Mouse (Mus musculus) megakaryocyte, embryonic 14.5 days (primary cell): ENCODE measurements around the gene Krt18. TPM values are rescaled to one million over a fixed set of nuclear protein-coding genes. Genes with fewer than 3 reads are reported as not detected.
"Not testable (repeated sequence)": the region's sequence is repeated elsewhere in the genome, so short reads cannot be mapped to it uniquely, and the experiment has no call there.

Source experiments
- H3K27me3 ChIP-seq: replicated peaks from 2 replicates; pipeline ENCODE3; 2012; ENCODE audit warnings: inconsistent platforms
- H3K36me3 ChIP-seq: replicated peaks from 2 replicates; pipeline ENCODE3; 2012; ENCODE audit warnings: low read length, inconsistent platforms, mixed read lengths
- H3K4me1 ChIP-seq: 2 replicates; pipeline ENCODE4 v1.6.1; 2012; ENCODE audit warnings: inconsistent platforms
- H3K4me3 ChIP-seq: replicated peaks from 2 replicates; pipeline ENCODE3; 2012; ENCODE audit warnings: moderate library complexity, mild to moderate bottlenecking, inconsistent platforms
- H3K9me3 ChIP-seq: 2 replicates; pipeline ENCODE4 v1.6.1; 2012; ENCODE audit warnings: inconsistent platforms
- FLI1 ChIP-seq: IDR thresholded peaks from 2 replicates; pipeline ENCODE4 v1.6.1; 2012; ENCODE audit warnings: low read length, inconsistent platforms, mixed read lengths
- GATA1 ChIP-seq: IDR thresholded peaks from 3 replicates; pipeline ENCODE4 v1.6.1; 2012; ENCODE audit warnings: mixed read lengths, low read length, inconsistent platforms, borderline replicate concordance
- polyA plus RNA-seq: library from polyadenylated mRNA; stranded (reverse); fragments of >175 nt; gene quantifications from 2 replicates; pipeline ENCODE4 v1.2.3, GENCODE M21; 2012; ENCODE audit warnings: low replicate concordance; ENCODE audit not compliant: insufficient read depth

Krt18 gene
- polyA plus RNA-seq, result 0.06 TPM in 1 of 2 replicates, not detected in the other

- TF ChIP-seq FLI1 (no peak), GATA1 (no peak)
- H3K4me1 ChIP-seq, result peaks cover 15% of the 10 kb centered on the region
- H3K27me3 ChIP-seq, result peaks cover 85% of the 10 kb centered on the region
- no peaks in the 10 kb centered on the region for H3K36me3 ChIP-seq
- H3K9me3 ChIP-seq, result no peaks in the 10 kb centered on the region
- peak within 1 kb of the TSS; percentile 19 for H3K4me3 ChIP-seq
These were observed at the start of gene Krt18 for GRCm38 (mm10) chr15:102028040-102028439. Krt18 (plus strand) TSS chr15:102028180.

- TF ChIP-seq FLI1 (no peak), GATA1 (no peak)
- no peaks in the 10 kb centered on the region for H3K36me3 ChIP-seq
- peaks cover 61% of the 10 kb centered on the region for H3K4me1 ChIP-seq
- H3K4me3 ChIP-seq, result no peak overlapping the region
- no peaks in the 10 kb centered on the region for H3K9me3 ChIP-seq
- peaks cover 7% of the 10 kb centered on the region for H3K27me3 ChIP-seq
These were observed 47.1 kb upstream of the Krt18 start for GRCm38 (mm10) chr15:101980849-101981248.

- Histone ChIP-seq H3K9me3 (no peaks in the 10 kb centered on the region), H3K4me3 (peak overlapping the region; percentile 89)
- TF ChIP-seq GATA1 (no peak), FLI1 (no peak)
These were observed 44.5 kb upstream of the Krt18 start for GRCm38 (mm10) chr15:101983315-101983948.

GRCm38 (mm10) chr15:101983949-101984601, 43.9 kb upstream of the Krt18 start:
- H3K4me3 ChIP-seq, result peak overlapping the region; percentile 89
- TF ChIP-seq FLI1, result peak; percentile 41; the same call in 1 of the 2 replicates
- no peak for TF ChIP-seq GATA1
- H3K4me1 ChIP-seq, result peaks cover 39% of the 10 kb centered on the region
- no peaks in the 10 kb centered on the region for H3K36me3 ChIP-seq
- H3K9me3 ChIP-seq, result no peaks in the 10 kb centered on the region
- H3K27me3 ChIP-seq, result peaks cover 16% of the 10 kb centered on the region

More at GRCm38 (mm10) chr15:101983315-101983948, 44.5 kb upstream of the Krt18 start:
- Histone ChIP-seq H3K36me3 (no peaks in the 10 kb centered on the region), H3K4me1 (peaks cover 41% of the 10 kb centered on the region), H3K27me3 (peaks cover 11% of the 10 kb centered on the region)

- Histone ChIP-seq H3K4me1 (peaks cover 39% of the 10 kb centered on the region), H3K27me3 (peaks cover 21% of the 10 kb centered on the region), H3K36me3 (no peaks in the 10 kb centered on the region), H3K9me3 (no peaks in the 10 kb centered on the region), H3K4me3 (no peak overlapping the region)
- no peak for TF ChIP-seq GATA1
- no peak for TF ChIP-seq FLI1
These were observed 43.2 kb upstream of the Krt18 start for GRCm38 (mm10) chr15:101984746-101985145.

GRCm38 (mm10) chr15:101988119-101988518, 39.9 kb upstream of the Krt18 start:
- peaks cover 42% of the 10 kb centered on the region for H3K27me3 ChIP-seq
- TF ChIP-seq FLI1 (no peak), GATA1 (no peak)
- H3K9me3 ChIP-seq, result no peaks in the 10 kb centered on the region

GRCm38 (mm10) chr15:101988714-101989113, 39.3 kb upstream of the Krt18 start:
- TF ChIP-seq GATA1 (no peak), FLI1 (no peak)
- Histone ChIP-seq H3K9me3 (no peaks in the 10 kb centered on the region), H3K4me1 (peaks cover 17% of the 10 kb centered on the region), H3K4me3 (no peak overlapping the region), H3K36me3 (no peaks in the 10 kb centered on the region), H3K27me3 (peaks cover 42% of the 10 kb centered on the region)

More at GRCm38 (mm10) chr15:101988119-101988518, 39.9 kb upstream of the Krt18 start:
- H3K4me1 ChIP-seq, result peaks cover 23% of the 10 kb centered on the region
- H3K4me3 ChIP-seq, result no peak overlapping the region
- no peaks in the 10 kb centered on the region for H3K36me3 ChIP-seq

GRCm38 (mm10) chr15:101990946-101991345, 37.0 kb upstream of the Krt18 start:
- TF ChIP-seq FLI1 (no peak), GATA1 (no peak)
- Histone ChIP-seq H3K9me3 (peaks cover 7% of the 10 kb centered on the region), H3K36me3 (no peaks in the 10 kb centered on the region), H3K4me3 (no peak overlapping the region), H3K27me3 (peaks cover 42% of the 10 kb centered on the region), H3K4me1 (peaks cover 11% of the 10 kb centered on the region)

- Histone ChIP-seq H3K4me3 (no peak overlapping the region), H3K36me3 (no peaks in the 10 kb centered on the region), H3K4me1 (0 out of 2 replicates have a peak, but pooled peaks cover 5% of the 10 kb centered on the region), H3K27me3 (peaks cover 46% of the 10 kb centered on the region), H3K9me3 (peaks cover 7% of the 10 kb centered on the region)
- TF ChIP-seq FLI1 (no peak), GATA1 (no peak)
These were observed 33.6 kb upstream of the Krt18 start for GRCm38 (mm10) chr15:101994365-101994764.

GRCm38 (mm10) chr15:101995484-101996236, 32.3 kb upstream of the Krt18 start:
- no peaks in the 10 kb centered on the region for H3K36me3 ChIP-seq
- TF ChIP-seq GATA1, result no peak
- peak; percentile 70; the same call in 1 of the 2 replicates for TF ChIP-seq FLI1
- 0 out of 2 replicates have a peak, but pooled peaks cover 5% of the 10 kb centered on the region for H3K4me1 ChIP-seq
- H3K27me3 ChIP-seq, result peaks cover 47% of the 10 kb centered on the region
- H3K4me3 ChIP-seq, result peak overlapping the region; percentile 44
- peaks cover 7% of the 10 kb centered on the region for H3K9me3 ChIP-seq

GRCm38 (mm10) chr15:101996450-101997078, 31.4 kb upstream of the Krt18 start:
- peaks cover 43% of the 10 kb centered on the region for H3K27me3 ChIP-seq
- not testable (repeated sequence) for H3K36me3 ChIP-seq, H3K4me1 ChIP-seq, H3K9me3 ChIP-seq, H3K4me3 ChIP-seq
